Mouse (Mus musculus) myocyte (in vitro differentiated cells): Measurements from ENCODE around the gene Lrrc59. TPM values are rescaled to one million over a fixed set of nuclear protein-coding genes. Genes with fewer than 3 reads are reported as not detected.

Experiments
- H3K27me3 ChIP-seq: one replicate; pipeline ENCODE4 v1.6.1; 2011; ENCODE audit not compliant: control insufficient read depth, insufficient read depth, insufficient read length
- H3K36me3 ChIP-seq: one replicate; pipeline ENCODE4 v1.6.1; 2011; ENCODE audit not compliant: control insufficient read depth, insufficient read depth
- H3K4me2 ChIP-seq: one replicate; pipeline ENCODE4 v1.6.1; 2011; ENCODE audit warnings: low read depth, control low read depth
- H3K4me3 ChIP-seq: one replicate; pipeline ENCODE4 v1.5.1; 2011; ENCODE audit warnings: mild to moderate bottlenecking, control low read depth, moderate library complexity
- H3K79me2 ChIP-seq: one replicate; pipeline ENCODE4 v1.6.1; 2011; ENCODE audit not compliant: control insufficient read depth, insufficient read depth
- H3ac ChIP-seq: one replicate; pipeline ENCODE4 v1.6.1; 2011; ENCODE audit not compliant: control insufficient read depth, insufficient read length
- CEBPB ChIP-seq: IDR thresholded peaks from 2 replicates; pipeline ENCODE4 v1.6.1; 2011; ENCODE audit warnings: mild to moderate bottlenecking, moderate library complexity; ENCODE audit not compliant: poor library complexity, insufficient read depth, severe bottlenecking
- E2F4 ChIP-seq: IDR thresholded peaks from one replicate; pipeline ENCODE4 v1.6.1; 2011; ENCODE audit warnings: mild to moderate bottlenecking, control low read depth, moderate library complexity; ENCODE audit not compliant: insufficient read depth
- MAX ChIP-seq: IDR thresholded peaks from one replicate; pipeline ENCODE4 v1.6.1; 2011; ENCODE audit warnings: low read depth, mild to moderate bottlenecking, control low read depth
- MYOD1 ChIP-seq, 3 experiments: IDR thresholded peaks; one replicate each; pipeline ENCODE4 v1.6.1; 2011; ENCODE audit warnings: control low read depth in 2 of 3, low read depth in 2 of 3, mild to moderate bottlenecking in 2 of 3, moderate library complexity in 1 of 3; ENCODE audit not compliant: insufficient read length in 2 of 3, control insufficient read depth in 1 of 3
- MYOG ChIP-seq, 3 experiments: IDR thresholded peaks; one replicate each; pipeline ENCODE4 v1.6.1; 2011; ENCODE audit warnings: control low read depth in 2 of 3, low read depth in 2 of 3, mild to moderate bottlenecking in 2 of 3; ENCODE audit not compliant: insufficient read length in 2 of 3, control insufficient read depth in 1 of 3, insufficient read depth in 1 of 3
- POLR2A ChIP-seq: IDR thresholded peaks from one replicate; pipeline ENCODE4 v1.6.1; 2011; ENCODE audit warnings: low read depth, mild to moderate bottlenecking, control low read depth, moderate library complexity; ENCODE audit not compliant: insufficient read length
- POLR2AphosphoS2 ChIP-seq: IDR thresholded peaks from one replicate; pipeline ENCODE4 v1.6.1; 2011; ENCODE audit warnings: low read depth, control low read depth; ENCODE audit not compliant: insufficient read length
- REST ChIP-seq: IDR thresholded peaks from one replicate; pipeline ENCODE4 v1.6.1; 2011; ENCODE audit warnings: mild to moderate bottlenecking, control low read depth, moderate library complexity; ENCODE audit not compliant: insufficient read depth, insufficient read length
- SRF ChIP-seq: IDR thresholded peaks from one replicate; pipeline ENCODE4 v1.6.1; 2011; ENCODE audit warnings: low read depth; ENCODE audit not compliant: control insufficient read depth, insufficient read length
- TCF12 ChIP-seq: IDR thresholded peaks from one replicate; pipeline ENCODE4 v1.6.1; 2011; ENCODE audit warnings: mild to moderate bottlenecking, control low read depth; ENCODE audit not compliant: poor library complexity, insufficient read depth, severe bottlenecking
- TCF3 ChIP-seq: IDR thresholded peaks from one replicate; pipeline ENCODE4 v1.6.1; 2011; ENCODE audit warnings: low read depth, control low read depth; ENCODE audit not compliant: insufficient read length
- USF1 ChIP-seq: IDR thresholded peaks from one replicate; pipeline ENCODE4 v1.6.1; 2011; ENCODE audit warnings: low read depth, mild to moderate bottlenecking, control low read depth, moderate library complexity
- polyA plus RNA-seq: library from polyadenylated mRNA; unstranded; fragments of >200 nt; fragmentation: generic; extraction: Trizol; gene quantifications from one replicate; pipeline ENCODE4 v1.2.1, GENCODE M21; 2012; ENCODE audit warnings: missing spikeins

Gene Lrrc59
- polyA plus RNA-seq, 1 experiment: 208 TPM

- Histone ChIP-seq H3ac (no peak overlapping the region), H3K36me3 (no peaks in the 10 kb centered on the region), H3K27me3 (no peaks in the 10 kb centered on the region), H3K4me3 (no peak overlapping the region), H3K4me2 (no peak overlapping the region), H3K79me2 (no peaks in the 10 kb centered on the region)
- TF ChIP-seq TCF3 (no peak), E2F4 (no peak), POLR2AphosphoS2 (no peak), USF1 (no peak), TCF12 (no peak), CEBPB (no peak), POLR2A (no peak), REST (no peak), MYOG (IDR thresholded peaks at IDR 0.05; ENCODE audit: control insufficient read depth in 1 of 3, insufficient read depth in 1 of 3, insufficient read length in 2 of 3, low read depth in 2 of 3) (no peak), MAX (no peak), SRF (no peak), MYOD1 (IDR thresholded peaks at IDR 0.05; ENCODE audit: control insufficient read depth in 1 of 3, insufficient read length in 2 of 3, low read depth in 2 of 3) (no peak)
These were observed 8.7 kb upstream of the Lrrc59 start for GRCm38 (mm10) chr11:94620766-94621457.

- no peak overlapping the region for H3K4me3 ChIP-seq
- no peaks in the 10 kb centered on the region for H3K79me2 ChIP-seq
- TF ChIP-seq REST (no peak), TCF12 (no peak), USF1 (no peak), MYOG (IDR thresholded peaks at IDR 0.05; ENCODE audit: control insufficient read depth in 1 of 3, insufficient read depth in 1 of 3, insufficient read length in 2 of 3, low read depth in 2 of 3) (no peak), MAX (no peak), MYOD1 (IDR thresholded peaks at IDR 0.05; ENCODE audit: control insufficient read depth in 1 of 3, insufficient read length in 2 of 3, low read depth in 2 of 3) (no peak), SRF (no peak), POLR2AphosphoS2 (no peak), E2F4 (no peak), POLR2A (no peak), TCF3 (no peak), CEBPB (no peak)
- H3ac ChIP-seq: no peak overlapping the region
- no peaks in the 10 kb centered on the region for H3K27me3 ChIP-seq
- no peak overlapping the region for H3K4me2 ChIP-seq
- H3K36me3 ChIP-seq: no peaks in the 10 kb centered on the region
These were observed 8.1 kb upstream of the Lrrc59 start for GRCm38 (mm10) chr11:94621458-94621852.

GRCm38 (mm10) chr11:94622162-94622561 lies 7.4 kb upstream of the Lrrc59 start:
- H3K27me3 ChIP-seq: no peaks in the 10 kb centered on the region
- no peaks in the 10 kb centered on the region for H3K79me2 ChIP-seq
- no peak overlapping the region for H3K4me2 ChIP-seq
- no peak overlapping the region for H3ac ChIP-seq
- TF ChIP-seq MYOD1 (IDR thresholded peaks at IDR 0.05; ENCODE audit: control insufficient read depth in 1 of 3, insufficient read length in 2 of 3, low read depth in 2 of 3): no peak
- no peak for TF ChIP-seq SRF
- no peak for TF ChIP-seq POLR2A
- no peak for TF ChIP-seq TCF12
- TF ChIP-seq MAX: no peak
- TF ChIP-seq USF1: no peak
- TF ChIP-seq TCF3: no peak
- no peak for TF ChIP-seq E2F4
- no peak for TF ChIP-seq POLR2AphosphoS2
- no peak for TF ChIP-seq REST
- no peak for TF ChIP-seq MYOG (IDR thresholded peaks at IDR 0.05; ENCODE audit: control insufficient read depth in 1 of 3, insufficient read depth in 1 of 3, insufficient read length in 2 of 3, low read depth in 2 of 3)
- no peak overlapping the region for H3K4me3 ChIP-seq
- H3K36me3 ChIP-seq: no peaks in the 10 kb centered on the region

GRCm38 (mm10) chr11:94629884-94630198 lies 274 bp downstream of the Lrrc59 start:
- Histone ChIP-seq H3K4me2 (peak overlapping the region; percentile 94), H3K27me3 (no peaks in the 10 kb centered on the region), H3K36me3 (peaks cover 25% of the 10 kb centered on the region), H3K79me2 (peaks cover 41% of the 10 kb centered on the region), H3K4me3 (peak overlapping the region; percentile 93), H3ac (peak overlapping the region; percentile 84)
- TF ChIP-seq CEBPB (no peak), MAX (no peak), SRF (no peak), REST (no peak), TCF12 (no peak), TCF3 (no peak), POLR2A (no peak), MYOD1 (IDR thresholded peaks at IDR 0.05; ENCODE audit: control insufficient read depth in 1 of 3, insufficient read length in 2 of 3, low read depth in 2 of 3) (no peak), USF1 (no peak)
